Mouse (Mus musculus) liver, embryonic 13.5 days (tissue): ENCODE measurements at regions not wholly inside any gene's neighbourhood (a gene's known extent, or its start where the extent isn't known, plus 50 kb on each side); places are given as distances from the start of the nearest gene placed in this dataset.

Source experiments
- ATAC-seq: fragments of 200-750 bp; cut with Nextera tagmentation; 2 replicates; pipeline ENCODE4 v1.8.0; 2017; ENCODE audit warnings: low read depth, mild to moderate bottlenecking, moderate number of reproducible peaks, moderate library complexity
- DNase-seq: peaks from one replicate; pipeline ENCODE4 v3.0.0; 2022
- H3K27ac ChIP-seq: fragments of 300-500 bp; sonication (generic); 2 replicates; pipeline ENCODE4 v1.5.1; 2015; ENCODE audit warnings: moderate library complexity, mild to moderate bottlenecking, inconsistent platforms
- H3K27me3 ChIP-seq: fragments of 300-500 bp; sonication (generic); 2 replicates; pipeline ENCODE4 v1.6.1; 2015; ENCODE audit warnings: mild to moderate bottlenecking, inconsistent platforms
- H3K36me3 ChIP-seq: fragments of 300-500 bp; sonication (generic); 2 replicates; pipeline ENCODE4 v1.6.1; 2015; ENCODE audit warnings: mild to moderate bottlenecking, inconsistent platforms
- H3K4me1 ChIP-seq: fragments of 300-500 bp; sonication (generic); replicated peaks from 2 replicates; pipeline ENCODE4 v1.6.1; 2015; ENCODE audit warnings: inconsistent platforms
- H3K4me2 ChIP-seq: fragments of 300-500 bp; sonication (generic); 2 replicates; pipeline ENCODE4 v1.6.1; 2015; ENCODE audit warnings: inconsistent platforms, mild to moderate bottlenecking, moderate library complexity
- H3K4me3 ChIP-seq: fragments of 300-500 bp; sonication (generic); replicated peaks from 2 replicates; pipeline ENCODE4 v1.5.1; 2015; ENCODE audit warnings: mild to moderate bottlenecking, inconsistent platforms
- H3K9ac ChIP-seq: fragments of 300-500 bp; sonication (generic); 2 replicates; pipeline ENCODE4 v1.6.1; 2015; ENCODE audit warnings: mild to moderate bottlenecking, inconsistent platforms
- H3K9me3 ChIP-seq: fragments of 300-500 bp; sonication (generic); replicated peaks from 2 replicates; pipeline ENCODE4 v1.6.1; 2016; ENCODE audit warnings: inconsistent platforms
- WGBS: fragments of 180-500 bp; shearing (Covaris S2); methylation state at CpG from one replicate; pipeline ENCODE4 v1.1.7; 2015; ENCODE audit not compliant: insufficient replicate concordance; 5-methylcytosine and 5-hydroxymethylcytosine counted together

GRCm38 (mm10) chr4:107736866-107737265 is 52.8 kb upstream of the Dmrtb1 start:
- H3K27me3 ChIP-seq = peaks cover 19% of the 10 kb centered on the region
- H3K9ac ChIP-seq = no peak overlapping the region
- no peaks in the 10 kb centered on the region for H3K9me3 ChIP-seq
- H3K36me3 ChIP-seq = no peaks in the 10 kb centered on the region
- 82% methylated on average over 8 of the region's 8 CpGs for WGBS
- DNase-seq = no peak
- 0 out of 2 replicates have a peak, but pooled peaks cover 2% of the 10 kb centered on the region for H3K4me1 ChIP-seq
- no peak overlapping the region for H3K27ac ChIP-seq
- no peak overlapping the region for H3K4me2 ChIP-seq
- no peak overlapping the region for H3K4me3 ChIP-seq
- ATAC-seq = no peak

- 0 out of 2 replicates have a peak, but pooled peaks cover 2% of the 10 kb centered on the region for H3K4me1 ChIP-seq
- DNase-seq (peak; percentile 61), ATAC-seq (peak; percentile 60)
- H3K9me3 ChIP-seq = no peaks in the 10 kb centered on the region
- no peak overlapping the region for H3K27ac ChIP-seq
- H3K4me2 ChIP-seq = no peak overlapping the region
- no peak overlapping the region for H3K9ac ChIP-seq
- H3K36me3 ChIP-seq = no peaks in the 10 kb centered on the region
- no peak overlapping the region for H3K4me3 ChIP-seq
- peaks cover 19% of the 10 kb centered on the region for H3K27me3 ChIP-seq
- WGBS = 5% methylated on average over 6 of the region's 6 CpGs
Observed at GRCm38 (mm10) chr4:107737907-107738306, 53.9 kb upstream of the Dmrtb1 start.

- H3K27me3 ChIP-seq = peaks cover 20% of the 10 kb centered on the region
- H3K27ac ChIP-seq = no peak overlapping the region
- WGBS = 64% methylated on average over 9 of the region's 9 CpGs
- H3K9me3 ChIP-seq = no peaks in the 10 kb centered on the region
- H3K4me3 ChIP-seq = no peak overlapping the region
- no peak for ATAC-seq
- no peak overlapping the region for H3K9ac ChIP-seq
- DNase-seq = no peak
- 0 out of 2 replicates have a peak, but pooled peaks cover 2% of the 10 kb centered on the region for H3K4me1 ChIP-seq
- H3K36me3 ChIP-seq = no peaks in the 10 kb centered on the region
- no peak overlapping the region for H3K4me2 ChIP-seq
Observed at GRCm38 (mm10) chr4:107738776-107739175, 54.7 kb upstream of the Dmrtb1 start.

GRCm38 (mm10) chr4:107739789-107740405 is 55.9 kb upstream of the Dmrtb1 start:
- WGBS = 62% methylated on average over 6 of the region's 6 CpGs
- Histone ChIP-seq H3K9me3 (no peaks in the 10 kb centered on the region), H3K36me3 (no peaks in the 10 kb centered on the region), H3K9ac (no peak overlapping the region), H3K4me1 (0 out of 2 replicates have a peak, but pooled peaks cover 2% of the 10 kb centered on the region), H3K4me2 (no peak overlapping the region), H3K27me3 (peaks cover 13% of the 10 kb centered on the region), H3K27ac (no peak overlapping the region), H3K4me3 (no peak overlapping the region)
- DNase-seq (no peak), ATAC-seq (no peak)

- H3K4me2 ChIP-seq = no peak overlapping the region
- H3K36me3 ChIP-seq = no peaks in the 10 kb centered on the region
- peaks cover 24% of the 10 kb centered on the region for H3K4me1 ChIP-seq
- H3K9ac ChIP-seq = no peak overlapping the region
- no peak overlapping the region for H3K27ac ChIP-seq
- no peak overlapping the region for H3K4me3 ChIP-seq
- WGBS = 71% methylated on average over 2 of the region's 2 CpGs
- no peaks in the 10 kb centered on the region for H3K9me3 ChIP-seq
- DNase-seq (no peak), ATAC-seq (no peak)
- H3K27me3 ChIP-seq = peaks cover 16% of the 10 kb centered on the region
Observed at GRCm38 (mm10) chr4:107743646-107744045, 58.4 kb upstream of the Lrp8 start.

GRCm38 (mm10) chr4:107746366-107746765 is 55.7 kb upstream of the Lrp8 start:
- Histone ChIP-seq H3K4me1 (peaks cover 27% of the 10 kb centered on the region), H3K4me2 (no peak overlapping the region), H3K27ac (no peak overlapping the region), H3K4me3 (no peak overlapping the region), H3K9ac (no peak overlapping the region), H3K36me3 (no peaks in the 10 kb centered on the region), H3K27me3 (peaks cover 20% of the 10 kb centered on the region), H3K9me3 (no peaks in the 10 kb centered on the region)
- 67% methylated on average over 3 of the region's 3 CpGs for WGBS
- DNase-seq (no peak), ATAC-seq (no peak)

GRCm38 (mm10) chr4:107746923-107747431 is 55.1 kb upstream of the Lrp8 start:
- Histone ChIP-seq H3K4me1 (peaks cover 27% of the 10 kb centered on the region), H3K27me3 (peaks cover 22% of the 10 kb centered on the region), H3K36me3 (no peaks in the 10 kb centered on the region), H3K9me3 (no peaks in the 10 kb centered on the region), H3K27ac (no peak overlapping the region), H3K9ac (no peak overlapping the region), H3K4me3 (no peak overlapping the region), H3K4me2 (no peak overlapping the region)
- DNase-seq (no peak), ATAC-seq (no peak)
- WGBS = 49% methylated on average over 5 of the region's 5 CpGs

GRCm38 (mm10) chr4:107747454-107747853 is 54.6 kb upstream of the Lrp8 start:
- 74% methylated on average over 9 of the region's 9 CpGs for WGBS
- no peak overlapping the region for H3K27ac ChIP-seq
- no peaks in the 10 kb centered on the region for H3K9me3 ChIP-seq
- H3K4me2 ChIP-seq = peak overlapping the region; percentile 14
- H3K4me1 ChIP-seq = peaks cover 27% of the 10 kb centered on the region
- peaks cover 22% of the 10 kb centered on the region for H3K27me3 ChIP-seq
- DNase-seq (no peak), ATAC-seq (no peak)
- H3K9ac ChIP-seq = no peak overlapping the region
- no peak overlapping the region for H3K4me3 ChIP-seq
- no peaks in the 10 kb centered on the region for H3K36me3 ChIP-seq

- Histone ChIP-seq H3K36me3 (no peaks in the 10 kb centered on the region), H3K4me3 (no peak overlapping the region), H3K4me1 (peaks cover 27% of the 10 kb centered on the region), H3K9me3 (no peaks in the 10 kb centered on the region), H3K4me2 (peak overlapping the region; percentile 14), H3K27me3 (peaks cover 22% of the 10 kb centered on the region), H3K27ac (no peak overlapping the region), H3K9ac (no peak overlapping the region)
- 11% methylated on average over 13 of the region's 13 CpGs for WGBS
- ATAC-seq (peak; percentile 71), DNase-seq (no peak)
Observed at GRCm38 (mm10) chr4:107747907-107748628, 54.0 kb upstream of the Lrp8 start.

- 80% methylated on average over 8 of the region's 8 CpGs for WGBS
- H3K27ac ChIP-seq = no peak overlapping the region
- no peak for ATAC-seq
Observed at GRCm38 (mm10) chr4:107749045-107749444, 53.0 kb upstream of the Lrp8 start.

GRCm38 (mm10) chr4:107750017-107750416 is 52.0 kb upstream of the Lrp8 start:
- Histone ChIP-seq H3K36me3 (no peaks in the 10 kb centered on the region), H3K27me3 (peaks cover 15% of the 10 kb centered on the region; the same call in 1 of the 2 replicates), H3K4me2 (no peak overlapping the region), H3K4me3 (no peak overlapping the region), H3K9ac (no peak overlapping the region), H3K27ac (no peak overlapping the region), H3K9me3 (no peaks in the 10 kb centered on the region), H3K4me1 (peaks cover 27% of the 10 kb centered on the region)
- DNase-seq = no peak
- ATAC-seq = no peak
- WGBS = 52% methylated on average over 9 of the region's 9 CpGs

More at GRCm38 (mm10) chr4:107749045-107749444, 53.0 kb upstream of the Lrp8 start:
- no peak overlapping the region for H3K4me2 ChIP-seq
- H3K4me1 ChIP-seq = peaks cover 27% of the 10 kb centered on the region
- H3K9ac ChIP-seq = no peak overlapping the region
- no peaks in the 10 kb centered on the region for H3K9me3 ChIP-seq
- no peaks in the 10 kb centered on the region for H3K36me3 ChIP-seq
- no peak for DNase-seq
- peaks cover 17% of the 10 kb centered on the region; the same call in 1 of the 2 replicates for H3K27me3 ChIP-seq
- H3K4me3 ChIP-seq = no peak overlapping the region
